Mouse (Mus musculus): Measurements from ENCODE around the gene Arrb1. TPM values are rescaled to one million over a fixed set of nuclear protein-coding genes. Genes with fewer than 3 reads are reported as not detected.
A peak's percentile ranks its signal among the peaks of the same experiment; 100 is the strongest.

Gene Arrb1
- polyA plus RNA-seq, 1 experiment, result 10.3 TPM

DNA sequence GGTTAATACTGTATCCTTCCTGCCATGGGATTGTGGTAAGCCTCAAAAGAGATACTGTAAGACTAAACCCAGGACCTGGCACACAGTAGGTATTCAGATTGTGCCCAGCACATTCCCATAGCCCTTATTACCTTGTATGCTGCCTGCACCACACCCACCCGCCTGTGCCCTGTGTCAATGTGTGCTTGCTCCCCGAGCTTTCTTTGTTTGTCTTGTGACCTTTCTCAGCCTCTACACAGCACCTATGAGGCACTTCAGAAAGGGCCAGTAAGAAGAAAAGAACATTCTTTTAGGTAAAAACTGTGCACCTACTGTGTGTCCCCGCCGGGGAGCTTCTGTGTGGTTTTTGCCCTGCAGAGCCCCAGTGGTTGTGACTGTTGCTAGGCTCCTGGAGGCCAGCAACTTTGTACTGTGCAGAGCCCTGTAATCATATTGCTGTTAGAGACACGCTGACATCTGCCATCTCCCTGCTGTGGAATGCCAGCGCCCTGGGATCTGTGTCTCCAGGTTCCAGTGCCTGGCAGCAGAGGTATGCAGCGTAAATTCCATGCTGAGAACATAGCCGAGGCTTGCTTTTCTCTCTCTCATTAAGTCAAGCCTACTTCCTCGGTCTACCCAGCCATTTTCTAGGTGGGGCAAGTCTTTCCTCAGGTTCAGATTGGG is 18.1 kb downstream of the Arrb1 start:
- Histone ChIP-seq H3K27me3 (ENCODE audit: control insufficient read depth, insufficient read depth, insufficient read length) (no peaks in the 10 kb centered on the region), H3ac (ENCODE audit: control insufficient read depth, insufficient read length, low read depth) (no peak overlapping the region), H3K36me3 (ENCODE audit: control insufficient read depth, insufficient read depth) (no peaks in the 10 kb centered on the region), H3K79me2 (ENCODE audit: control insufficient read depth, insufficient read depth) (no peaks in the 10 kb centered on the region), H3K4me3 (ENCODE audit: insufficient read depth, poor library complexity, severe bottlenecking) (no peak overlapping the region), H3K79me3 (ENCODE audit: low read depth) (no peaks in the 10 kb centered on the region)
- TF ChIP-seq MAX (IDR thresholded peaks at IDR 0.05) (no peak), FOSL1 (IDR thresholded peaks at IDR 0.05; ENCODE audit: insufficient read depth, low read length, poor library complexity, severe bottlenecking) (no peak), USF1 (IDR thresholded peaks at IDR 0.05; ENCODE audit: low read depth) (no peak), MYOG (IDR thresholded peaks at IDR 0.05; ENCODE audit: control insufficient read depth, extremely low read depth, insufficient read length) (no peak), MYOD1 (IDR thresholded peaks at IDR 0.05; ENCODE audit: control insufficient read depth, insufficient read length, low read depth) (no peak), CTCF (IDR thresholded peaks at IDR 0.05; ENCODE audit: control insufficient read depth, insufficient read depth, insufficient read length) (no peak), CEBPB (IDR thresholded peaks at IDR 0.05; ENCODE audit: low read depth) (no peak)

- TF ChIP-seq MYOG (IDR thresholded peaks at IDR 0.05; ENCODE audit: control insufficient read depth, extremely low read depth, insufficient read length) (no peak), CTCF (IDR thresholded peaks at IDR 0.05; ENCODE audit: control insufficient read depth, insufficient read depth, insufficient read length) (no peak), MYOD1 (IDR thresholded peaks at IDR 0.05; ENCODE audit: control insufficient read depth, insufficient read length, low read depth) (no peak), MAX (IDR thresholded peaks at IDR 0.05) (no peak), FOSL1 (IDR thresholded peaks at IDR 0.05; ENCODE audit: insufficient read depth, low read length, poor library complexity, severe bottlenecking) (no peak), USF1 (IDR thresholded peaks at IDR 0.05; ENCODE audit: low read depth) (no peak), CEBPB (IDR thresholded peaks at IDR 0.05; ENCODE audit: low read depth) (no peak)
- no peak overlapping the region for H3ac ChIP-seq (ENCODE audit: control insufficient read depth, insufficient read length, low read depth)
- no peaks in the 10 kb centered on the region for H3K79me2 ChIP-seq (ENCODE audit: control insufficient read depth, insufficient read depth)
- no peaks in the 10 kb centered on the region for H3K27me3 ChIP-seq (ENCODE audit: control insufficient read depth, insufficient read depth, insufficient read length)
- no peaks in the 10 kb centered on the region for H3K79me3 ChIP-seq (ENCODE audit: low read depth)
- no peaks in the 10 kb centered on the region for H3K36me3 ChIP-seq (ENCODE audit: control insufficient read depth, insufficient read depth)
- no peak overlapping the region for H3K4me3 ChIP-seq (ENCODE audit: insufficient read depth, poor library complexity, severe bottlenecking)
Observed at GRCm38 (mm10) chr7:99553885-99554269, 18.6 kb downstream of the Arrb1 start.

- no peak overlapping the region for H3ac ChIP-seq (ENCODE audit: control insufficient read depth, insufficient read length, low read depth)
- H3K79me3 ChIP-seq (ENCODE audit: low read depth), result no peaks in the 10 kb centered on the region
- H3K4me3 ChIP-seq (ENCODE audit: insufficient read depth, poor library complexity, severe bottlenecking), result no peak overlapping the region
- no peaks in the 10 kb centered on the region for H3K27me3 ChIP-seq (ENCODE audit: control insufficient read depth, insufficient read depth, insufficient read length)
- no peaks in the 10 kb centered on the region for H3K79me2 ChIP-seq (ENCODE audit: control insufficient read depth, insufficient read depth)
- TF ChIP-seq FOSL1 (IDR thresholded peaks at IDR 0.05; ENCODE audit: insufficient read depth, low read length, poor library complexity, severe bottlenecking) (no peak), MAX (IDR thresholded peaks at IDR 0.05) (no peak), MYOG (IDR thresholded peaks at IDR 0.05; ENCODE audit: control insufficient read depth, extremely low read depth, insufficient read length) (no peak), CEBPB (IDR thresholded peaks at IDR 0.05; ENCODE audit: low read depth) (no peak), CTCF (IDR thresholded peaks at IDR 0.05; ENCODE audit: control insufficient read depth, insufficient read depth, insufficient read length) (peak; percentile 33), MYOD1 (IDR thresholded peaks at IDR 0.05; ENCODE audit: control insufficient read depth, insufficient read length, low read depth) (no peak)
- H3K36me3 ChIP-seq (ENCODE audit: control insufficient read depth, insufficient read depth), result no peaks in the 10 kb centered on the region
Observed at GRCm38 (mm10) chr7:99555862-99556261, 20.6 kb downstream of the Arrb1 start.

- no peaks in the 10 kb centered on the region for H3K79me2 ChIP-seq (ENCODE audit: control insufficient read depth, insufficient read depth)
- H3K36me3 ChIP-seq (ENCODE audit: control insufficient read depth, insufficient read depth), result no peaks in the 10 kb centered on the region
- no peaks in the 10 kb centered on the region for H3K27me3 ChIP-seq (ENCODE audit: control insufficient read depth, insufficient read depth, insufficient read length)
- H3ac ChIP-seq (ENCODE audit: control insufficient read depth, insufficient read length, low read depth), result no peak overlapping the region
- H3K4me3 ChIP-seq (ENCODE audit: insufficient read depth, poor library complexity, severe bottlenecking), result no peak overlapping the region
- no peak for TF ChIP-seq MAX (IDR thresholded peaks at IDR 0.05)
- TF ChIP-seq CTCF (IDR thresholded peaks at IDR 0.05; ENCODE audit: control insufficient read depth, insufficient read depth, insufficient read length), result no peak
- TF ChIP-seq MYOD1 (IDR thresholded peaks at IDR 0.05; ENCODE audit: control insufficient read depth, insufficient read length, low read depth), result no peak
- TF ChIP-seq MYOG (IDR thresholded peaks at IDR 0.05; ENCODE audit: control insufficient read depth, extremely low read depth, insufficient read length), result no peak
- TF ChIP-seq CEBPB (IDR thresholded peaks at IDR 0.05; ENCODE audit: low read depth), result no peak
- TF ChIP-seq USF1 (IDR thresholded peaks at IDR 0.05; ENCODE audit: low read depth), result no peak
- no peak for TF ChIP-seq FOSL1 (IDR thresholded peaks at IDR 0.05; ENCODE audit: insufficient read depth, low read length, poor library complexity, severe bottlenecking)
- no peaks in the 10 kb centered on the region for H3K79me3 ChIP-seq (ENCODE audit: low read depth)
Observed at GRCm38 (mm10) chr7:99559091-99559490, 23.8 kb downstream of the Arrb1 start.

GRCm38 (mm10) chr7:99562478-99562877 is 27.2 kb downstream of the Arrb1 start:
- H3ac ChIP-seq (ENCODE audit: control insufficient read depth, insufficient read length, low read depth), result no peak overlapping the region
- TF ChIP-seq USF1 (IDR thresholded peaks at IDR 0.05; ENCODE audit: low read depth) (no peak), MAX (IDR thresholded peaks at IDR 0.05) (no peak), CEBPB (IDR thresholded peaks at IDR 0.05; ENCODE audit: low read depth) (no peak), FOSL1 (IDR thresholded peaks at IDR 0.05; ENCODE audit: insufficient read depth, low read length, poor library complexity, severe bottlenecking) (no peak), MYOG (IDR thresholded peaks at IDR 0.05; ENCODE audit: control insufficient read depth, extremely low read depth, insufficient read length) (no peak), MYOD1 (IDR thresholded peaks at IDR 0.05; ENCODE audit: control insufficient read depth, insufficient read length, low read depth) (no peak), CTCF (IDR thresholded peaks at IDR 0.05; ENCODE audit: control insufficient read depth, insufficient read depth, insufficient read length) (no peak)
- H3K4me3 ChIP-seq (ENCODE audit: insufficient read depth, poor library complexity, severe bottlenecking), result no peak overlapping the region

More at GRCm38 (mm10) chr7:99562478-99562877, 27.2 kb downstream of the Arrb1 start:
- H3K36me3 ChIP-seq (ENCODE audit: control insufficient read depth, insufficient read depth), result no peaks in the 10 kb centered on the region
- H3K79me3 ChIP-seq (ENCODE audit: low read depth), result no peaks in the 10 kb centered on the region
- no peaks in the 10 kb centered on the region for H3K27me3 ChIP-seq (ENCODE audit: control insufficient read depth, insufficient read depth, insufficient read length)
- no peaks in the 10 kb centered on the region for H3K79me2 ChIP-seq (ENCODE audit: control insufficient read depth, insufficient read depth)

Data from C2C12 (cell line).